Mouse (Mus musculus): ENCODE measurements at regions not wholly inside any gene's neighbourhood (a gene's known extent, or its start where the extent isn't known, plus 50 kb on each side); places are given as distances from the start of the nearest gene placed in this dataset.

DNA sequence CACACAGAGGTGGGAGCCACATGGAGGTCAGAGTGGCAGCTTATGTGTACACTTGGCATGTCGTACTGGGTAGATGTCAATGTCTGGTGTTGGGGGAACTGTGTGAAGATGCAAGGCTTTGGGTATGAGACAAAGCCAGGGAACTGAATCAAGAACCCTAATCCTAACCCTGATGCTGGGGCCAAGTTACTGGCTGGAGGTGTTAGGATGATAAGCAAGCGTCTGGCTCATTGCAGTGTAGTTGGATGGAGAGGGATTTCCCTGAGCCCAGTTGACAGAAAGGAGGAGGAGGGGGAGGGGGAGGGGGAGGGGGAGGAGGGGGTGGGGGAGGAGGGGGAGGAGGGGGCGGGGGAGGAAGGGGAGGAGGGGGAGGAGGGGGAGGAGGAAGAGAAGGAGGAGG is 426.3 kb downstream of the Lrig3 start:
- Histone ChIP-seq H3K4me1 (ENCODE audit: control insufficient read depth, insufficient read depth, low read length) (no peaks in the 10 kb centered on the region), H3K4me3 (ENCODE audit: low read depth, low read length) (no peak overlapping the region), H3K36me3 (ENCODE audit: control insufficient read depth, insufficient read depth, low read length, poor library complexity, severe bottlenecking) (no peaks in the 10 kb centered on the region), H3K27ac (ENCODE audit: insufficient read depth, low read length) (no peak overlapping the region), H3K9me3 (replicated peaks; ENCODE audit: control insufficient read depth, insufficient read depth, low read length, poor library complexity, severe bottlenecking) (no peaks in the 10 kb centered on the region), H3K27me3 (ENCODE audit: control insufficient read depth, insufficient read depth, low read length, poor library complexity, severe bottlenecking) (no peaks in the 10 kb centered on the region), H3K9ac (ENCODE audit: low read depth, poor library complexity, severe bottlenecking) (no peak overlapping the region)
- no peak for TF ChIP-seq POLR2A (IDR thresholded peaks at IDR 0.05; ENCODE audit: insufficient read depth, low read length)
- TF ChIP-seq CTCF (IDR thresholded peaks at IDR 0.05; ENCODE audit: low read depth, low read length), result no peak
- TF ChIP-seq EP300 (IDR thresholded peaks at IDR 0.05; ENCODE audit: insufficient read depth, low read depth, low read length), result no peak

DNA sequence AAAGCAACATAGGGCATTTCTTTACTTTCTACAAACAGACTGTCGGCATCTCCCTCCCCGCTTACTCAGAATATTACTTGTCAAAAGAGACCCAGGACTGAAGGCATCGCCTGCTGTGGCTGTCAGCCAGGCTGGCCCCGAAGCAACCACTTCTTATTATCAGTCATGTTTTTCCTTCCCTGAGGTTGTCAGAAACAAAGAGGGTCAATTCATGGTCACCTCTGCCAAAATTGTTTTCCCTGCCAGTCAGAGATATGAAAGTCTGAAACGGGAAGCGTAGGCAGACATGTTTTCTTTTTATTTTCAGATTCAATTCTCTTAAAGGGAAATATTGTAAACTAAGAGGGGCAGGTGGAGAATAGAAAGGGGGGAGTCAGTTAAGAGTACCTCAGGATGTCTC is 425.8 kb downstream of the Lrig3 start:
- no peaks in the 10 kb centered on the region for H3K4me1 ChIP-seq (ENCODE audit: control insufficient read depth, insufficient read depth, low read length)
- H3K9ac ChIP-seq (ENCODE audit: low read depth, poor library complexity, severe bottlenecking), result no peak overlapping the region
- H3K27ac ChIP-seq (ENCODE audit: insufficient read depth, low read length), result no peak overlapping the region
- H3K36me3 ChIP-seq (ENCODE audit: control insufficient read depth, insufficient read depth, low read length, poor library complexity, severe bottlenecking), result no peaks in the 10 kb centered on the region
- no peaks in the 10 kb centered on the region for H3K9me3 ChIP-seq (replicated peaks; ENCODE audit: control insufficient read depth, insufficient read depth, low read length, poor library complexity, severe bottlenecking)
- no peak overlapping the region for H3K4me3 ChIP-seq (ENCODE audit: low read depth, low read length)
- H3K27me3 ChIP-seq (ENCODE audit: control insufficient read depth, insufficient read depth, low read length, poor library complexity, severe bottlenecking), result no peaks in the 10 kb centered on the region
- no peak for TF ChIP-seq EP300 (IDR thresholded peaks at IDR 0.05; ENCODE audit: insufficient read depth, low read depth, low read length)
- no peak for TF ChIP-seq CTCF (IDR thresholded peaks at IDR 0.05; ENCODE audit: low read depth, low read length)
- no peak for TF ChIP-seq POLR2A (IDR thresholded peaks at IDR 0.05; ENCODE audit: insufficient read depth, low read length)

- Histone ChIP-seq H3K9me3 (replicated peaks; ENCODE audit: control insufficient read depth, insufficient read depth, low read length, poor library complexity, severe bottlenecking) (no peaks in the 10 kb centered on the region), H3K36me3 (ENCODE audit: control insufficient read depth, insufficient read depth, low read length, poor library complexity, severe bottlenecking) (no peaks in the 10 kb centered on the region), H3K27me3 (ENCODE audit: control insufficient read depth, insufficient read depth, low read length, poor library complexity, severe bottlenecking) (no peaks in the 10 kb centered on the region), H3K4me3 (ENCODE audit: low read depth, low read length) (no peak overlapping the region), H3K9ac (ENCODE audit: low read depth, poor library complexity, severe bottlenecking) (no peak overlapping the region), H3K27ac (ENCODE audit: insufficient read depth, low read length) (no peak overlapping the region), H3K4me1 (ENCODE audit: control insufficient read depth, insufficient read depth, low read length) (no peaks in the 10 kb centered on the region)
- TF ChIP-seq CTCF (IDR thresholded peaks at IDR 0.05; ENCODE audit: low read depth, low read length) (peak; percentile 76), EP300 (IDR thresholded peaks at IDR 0.05; ENCODE audit: insufficient read depth, low read depth, low read length) (no peak), POLR2A (IDR thresholded peaks at IDR 0.05; ENCODE audit: insufficient read depth, low read length) (no peak)
Observed at GRCm38 (mm10) chr10:126386430-126386829, 420.5 kb downstream of the Lrig3 start.

GRCm38 (mm10) chr10:126385644-126386043 is 419.7 kb downstream of the Lrig3 start:
- H3K36me3 ChIP-seq (ENCODE audit: control insufficient read depth, insufficient read depth, low read length, poor library complexity, severe bottlenecking), result no peaks in the 10 kb centered on the region
- H3K27ac ChIP-seq (ENCODE audit: insufficient read depth, low read length), result no peak overlapping the region
- TF ChIP-seq CTCF (IDR thresholded peaks at IDR 0.05; ENCODE audit: low read depth, low read length) (no peak), POLR2A (IDR thresholded peaks at IDR 0.05; ENCODE audit: insufficient read depth, low read length) (no peak), EP300 (IDR thresholded peaks at IDR 0.05; ENCODE audit: insufficient read depth, low read depth, low read length) (no peak)
- no peaks in the 10 kb centered on the region for H3K9me3 ChIP-seq (replicated peaks; ENCODE audit: control insufficient read depth, insufficient read depth, low read length, poor library complexity, severe bottlenecking)
- H3K27me3 ChIP-seq (ENCODE audit: control insufficient read depth, insufficient read depth, low read length, poor library complexity, severe bottlenecking), result no peaks in the 10 kb centered on the region
- H3K4me3 ChIP-seq (ENCODE audit: low read depth, low read length), result no peak overlapping the region
- no peaks in the 10 kb centered on the region for H3K4me1 ChIP-seq (ENCODE audit: control insufficient read depth, insufficient read depth, low read length)
- no peak overlapping the region for H3K9ac ChIP-seq (ENCODE audit: low read depth, poor library complexity, severe bottlenecking)

DNA sequence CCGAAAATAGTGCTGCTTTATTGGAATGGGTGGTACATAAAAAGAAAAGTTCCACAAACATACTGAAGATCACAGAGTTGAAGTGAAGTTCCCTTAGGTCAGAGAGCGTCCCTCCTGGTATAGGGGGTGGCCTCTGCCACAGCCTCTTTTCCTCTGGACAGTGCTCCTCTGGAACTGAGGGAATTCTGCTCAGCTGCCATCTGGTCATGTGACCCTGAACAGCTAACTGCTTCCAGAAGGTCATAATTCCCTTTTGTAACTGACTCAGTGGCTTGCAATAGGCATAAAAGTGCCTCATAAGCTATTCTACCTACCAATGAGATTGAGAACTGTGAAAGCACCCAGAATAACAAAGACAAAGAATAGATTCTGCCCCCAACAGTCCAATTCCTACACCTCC is 414.4 kb downstream of the Lrig3 start:
- Histone ChIP-seq H3K4me1 (ENCODE audit: control insufficient read depth, insufficient read depth, low read length) (no peaks in the 10 kb centered on the region), H3K27me3 (ENCODE audit: control insufficient read depth, insufficient read depth, low read length, poor library complexity, severe bottlenecking) (no peaks in the 10 kb centered on the region), H3K9me3 (replicated peaks; ENCODE audit: control insufficient read depth, insufficient read depth, low read length, poor library complexity, severe bottlenecking) (no peaks in the 10 kb centered on the region; the same call in 1 of the 2 replicates), H3K9ac (ENCODE audit: low read depth, poor library complexity, severe bottlenecking) (no peak overlapping the region), H3K36me3 (ENCODE audit: control insufficient read depth, insufficient read depth, low read length, poor library complexity, severe bottlenecking) (no peaks in the 10 kb centered on the region), H3K4me3 (ENCODE audit: low read depth, low read length) (no peak overlapping the region), H3K27ac (ENCODE audit: insufficient read depth, low read length) (no peak overlapping the region)
- TF ChIP-seq POLR2A (IDR thresholded peaks at IDR 0.05; ENCODE audit: insufficient read depth, low read length), result no peak

DNA sequence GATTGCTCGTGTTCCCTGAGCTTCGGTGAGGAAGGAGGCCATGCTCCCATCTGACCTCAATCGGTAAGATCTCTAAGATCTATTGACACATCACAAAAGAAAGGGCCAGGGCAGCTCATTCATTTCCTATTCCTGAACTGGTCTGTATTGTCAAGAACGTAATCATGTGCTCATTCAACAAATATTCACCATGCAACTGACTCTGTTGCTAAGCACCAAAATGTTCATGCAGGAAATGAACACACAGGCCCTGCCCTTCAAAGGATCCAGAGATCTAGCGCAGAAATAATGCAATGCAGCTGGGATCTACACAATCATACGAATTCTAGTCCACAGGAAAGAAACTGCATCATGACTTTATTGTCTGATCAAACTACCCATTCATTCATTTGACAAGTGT is 413.3 kb downstream of the Lrig3 start:
- Histone ChIP-seq H3K27me3 (ENCODE audit: control insufficient read depth, insufficient read depth, low read length, poor library complexity, severe bottlenecking) (no peaks in the 10 kb centered on the region), H3K27ac (ENCODE audit: insufficient read depth, low read length) (no peak overlapping the region), H3K9ac (ENCODE audit: low read depth, poor library complexity, severe bottlenecking) (no peak overlapping the region), H3K36me3 (ENCODE audit: control insufficient read depth, insufficient read depth, low read length, poor library complexity, severe bottlenecking) (no peaks in the 10 kb centered on the region), H3K9me3 (replicated peaks; ENCODE audit: control insufficient read depth, insufficient read depth, low read length, poor library complexity, severe bottlenecking) (no peaks in the 10 kb centered on the region; the same call in 1 of the 2 replicates), H3K4me3 (ENCODE audit: low read depth, low read length) (no peak overlapping the region), H3K4me1 (ENCODE audit: control insufficient read depth, insufficient read depth, low read length) (no peaks in the 10 kb centered on the region)
- no peak for TF ChIP-seq POLR2A (IDR thresholded peaks at IDR 0.05; ENCODE audit: insufficient read depth, low read length)
- TF ChIP-seq CTCF (IDR thresholded peaks at IDR 0.05; ENCODE audit: low read depth, low read length), result no peak
- TF ChIP-seq EP300 (IDR thresholded peaks at IDR 0.05; ENCODE audit: insufficient read depth, low read depth, low read length), result no peak
